Mouse (Mus musculus) heart, adult 2 months (tissue): ENCODE data around the gene Thap11.
A peak's percentile ranks its signal among the peaks of the same experiment; 100 is the strongest.

Experiments
- CTCF ChIP-seq: fragments of 200-600 bp; IDR thresholded peaks from 2 replicates; pipeline ENCODE4 v1.8.1; 2022; ENCODE audit warnings: antibody characterized with exemption, mild to moderate bottlenecking, moderate library complexity
- EP300 ChIP-seq: fragments of 200-500 bp; IDR thresholded peaks from 2 replicates; pipeline ENCODE4 v1.6.1; 2011; ENCODE audit warnings: low read depth, low read length, control low read depth; ENCODE audit not compliant: insufficient read depth
- POLR2A ChIP-seq: fragments of 200-500 bp; IDR thresholded peaks from 2 replicates; pipeline ENCODE4 v1.6.1; 2011; ENCODE audit warnings: mild to moderate bottlenecking, low read depth, low read length, control low read depth; ENCODE audit not compliant: insufficient read depth

- no peak for TF ChIP-seq CTCF
- TF ChIP-seq POLR2A: peak; percentile 80
- TF ChIP-seq EP300: no peak
Measured at GRCm38 (mm10) chr8:105851651-105852143, 3.2 kb upstream of the Thap11 start.
